Mouse (Mus musculus) liver, adult 10 weeks (tissue): ENCODE measurements around the gene Shf. TPM values are rescaled to one million over a fixed set of nuclear protein-coding genes. Genes with fewer than 3 reads are reported as not detected.

Experiments used
- polyA plus RNA-seq: library from polyadenylated mRNA; stranded (reverse); fragments of 350-450 nt; fragmentation: Illumina TruSeq; extraction: RNeasy Lipid Tissue Mini Kit (QIAGEN cat#74804); gene quantifications from one replicate; pipeline ENCODE4 v1.2.3, GENCODE M21; 2014; ENCODE audit warnings: low read depth, low replicate concordance

Shf gene
- polyA plus RNA-seq, result not detected

DNA sequence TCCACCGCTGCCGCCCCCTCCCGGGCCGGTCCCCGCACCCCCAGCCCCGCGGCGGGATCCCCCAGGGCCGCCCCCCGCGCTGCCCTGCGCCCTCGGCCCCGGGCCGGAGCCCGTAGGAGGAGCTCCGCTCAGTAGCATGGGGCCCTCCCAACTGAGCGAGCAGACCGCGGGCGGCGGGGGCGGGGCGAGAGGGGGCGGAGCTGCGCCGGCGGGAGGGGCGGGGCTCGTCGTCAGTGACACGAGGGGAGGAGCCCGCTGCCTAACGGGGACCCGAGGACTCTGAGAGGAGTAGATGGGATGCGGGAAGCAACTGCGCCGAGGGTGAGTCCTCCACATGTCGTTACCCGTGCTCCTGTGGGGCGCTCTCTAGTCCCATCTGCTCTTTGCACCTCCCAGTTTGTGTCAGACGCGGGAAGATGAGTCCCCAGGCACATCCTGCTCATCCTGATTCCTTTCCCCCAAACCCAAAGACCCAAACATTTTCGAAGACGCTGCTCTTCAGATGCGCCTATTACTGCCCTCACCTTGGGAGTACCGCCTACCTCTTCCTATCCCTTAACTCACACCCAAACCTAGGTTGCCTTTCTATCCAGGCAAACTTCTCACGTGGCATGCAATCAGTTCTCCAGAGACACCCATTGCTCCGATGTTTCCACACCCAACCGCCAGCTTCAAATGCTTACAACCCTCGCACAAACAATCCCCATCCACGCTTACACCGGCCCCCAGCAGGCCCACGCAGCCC is at the start of gene Shf:
Shf (minus strand) TSS at position 168 of the 745 bp plus-strand sequence.

GRCm38 (mm10) chr2:122315372-122315771 is 53.6 kb downstream of the Shf start, which contains the start of gene Duox1:
Duox1 (plus strand) TSS chr2:122315672.

GRCm38 (mm10) chr2:122313536-122313935 is 55.4 kb downstream of the Shf start, which contains the start of gene Duoxa1:
Duoxa1 (minus strand) TSS chr2:122313730.

Other genes starting within 250 kb of the Shf start
- gene B2m, start 221.5 kb downstream of the Shf start, polyA plus RNA-seq, result 9,040 TPM
- not detected for gene Trim69, start 208.5 kb downstream of the Shf start, polyA plus RNA-seq
- gene Patl2, start 183.0 kb downstream of the Shf start, polyA plus RNA-seq, result not detected
- not detected for gene Terb2, start 182.9 kb downstream of the Shf start, polyA plus RNA-seq
- gene Sord, start 134.4 kb downstream of the Shf start, polyA plus RNA-seq, result 1,099 TPM
- gene Duox2, start 70.7 kb downstream of the Shf start, polyA plus RNA-seq, result not detected
- gene Duoxa2, start 70.3 kb downstream of the Shf start, polyA plus RNA-seq, result not detected
- not detected for gene Duoxa1, start 55.4 kb downstream of the Shf start, polyA plus RNA-seq
- not detected for gene Duox1, start 53.5 kb downstream of the Shf start, polyA plus RNA-seq
- gene Slc28a2, start 57.3 kb upstream of the Shf start, polyA plus RNA-seq, result 1.2 TPM
- not detected for gene Gm14085, start 115.8 kb upstream of the Shf start, polyA plus RNA-seq
- gene Gatm, start 242.1 kb upstream of the Shf start, polyA plus RNA-seq, result 18.7 TPM